12 mouse cellular contexts compared by ENCODE assay signal in genomic region chr12:32653096-32653495, GRCm38 (mm10).
A peak's percentile ranks its signal among the peaks of the same experiment; 100 is the strongest.
DNase-seq lines count a peak whose midpoint lies in the region; ATAC-seq and TF ChIP-seq lines count a peak whose summit lies in the region.
"Had no signal": no experiment of that assay in that cellular context is flagged by ENCODE, and none has a peak within 500 bp of the region (broad histone marks: within the 10 kb centered on the region; RNA-seq: fewer than 3 reads in every experiment).

No protein-coding gene starts in this region.

- no peaks in the 10 kb centered on the region for H3K36me3 ChIP-seq in kidney, postnatal 0 days (ENCODE audit: insufficient read depth, low read length)
- no peaks in the 10 kb centered on the region for H3K36me3 ChIP-seq in E14TG2a.4 (ENCODE audit: insufficient read depth, low read length)
- H3K36me3 ChIP-seq: heart, embryonic 10.5 days; kidney, embryonic 15.5 days; liver, embryonic 15.5 days had no signal

- no peaks in the 10 kb centered on the region for H3K9me3 ChIP-seq in kidney, postnatal 0 days (replicated peaks; ENCODE audit: low read length)
- H3K9me3 ChIP-seq in E14TG2a.4 (ENCODE audit: low read length): peaks cover 14% of the 10 kb centered on the region
- H3K9me3 ChIP-seq: heart, embryonic 10.5 days; kidney, embryonic 15.5 days; liver, embryonic 15.5 days had no signal

- WGBS in kidney, postnatal 0 days: 100% methylated on average over 1 of the region's 1 CpGs

- no peak for ATAC-seq in kidney, postnatal 0 days (replicated peaks; ENCODE audit: low FRiP score, low read depth)
- ATAC-seq in megakaryocyte-erythroid progenitor cell, adult 5-6 weeks (replicated peaks; ENCODE audit: low FRiP score, low TSS enrichment, poor library complexity, severe bottlenecking): 0 out of 2 replicates have a peak, but pooled peaks have one; percentile 26
- ATAC-seq: forebrain, embryonic 16.5 days had no signal

- no peak overlapping the region for H3K4me2 ChIP-seq in kidney, postnatal 0 days (ENCODE audit: low read length)
- H3K4me2 ChIP-seq: kidney, embryonic 15.5 days; liver, embryonic 15.5 days had no signal

- H3K27ac ChIP-seq in kidney, postnatal 0 days: no peak overlapping the region
- H3K27ac ChIP-seq: heart, embryonic 10.5 days; kidney, embryonic 15.5 days; liver, embryonic 15.5 days had no signal

- peak; percentile 17; the same call in 1 of the 2 replicates for TF ChIP-seq CTCF in kidney, postnatal 0 days (IDR thresholded peaks at IDR 0.05; ENCODE audit: low read depth)
- TF ChIP-seq CTCF in E14TG2a.4 (conservative IDR thresholded peaks at IDR 0.05; ENCODE audit: low read length): 0 out of 2 replicates have a peak, but pooled peaks have one; percentile 3

- no peaks in the 10 kb centered on the region for H3K27me3 ChIP-seq in kidney, postnatal 0 days (ENCODE audit: insufficient read depth, low read length)
- H3K27me3 ChIP-seq in E14TG2a.4 (ENCODE audit: insufficient read depth, low read length): no peaks in the 10 kb centered on the region
- H3K27me3 ChIP-seq: kidney, embryonic 15.5 days; liver, embryonic 15.5 days had no signal

- H3K4me1 ChIP-seq in kidney, postnatal 0 days (replicated peaks; ENCODE audit: insufficient read depth, low read length): no peaks in the 10 kb centered on the region
- no peaks in the 10 kb centered on the region for H3K4me1 ChIP-seq in E14TG2a.4 (replicated peaks; ENCODE audit: low read depth, low read length)
- H3K4me1 ChIP-seq: heart, embryonic 10.5 days; kidney, embryonic 15.5 days; liver, embryonic 15.5 days had no signal

- DNase-seq in kidney, postnatal 0 days (ENCODE audit: low spot score): no peak
- no peak for DNase-seq in kidney, postnatal 4 days
- peak; percentile 48 for DNase-seq in 416B (ENCODE audit: low read depth)
- no peak for DNase-seq in frontal cortex, postnatal 25 days (ENCODE audit: low spot score in 2 of 2)
- no peak for DNase-seq in left cerebral cortex, postnatal 14 days (ENCODE audit: low spot score in 2 of 2)
- DNase-seq: cerebellum, adult 8-10 months had no signal

- H3K4me3 ChIP-seq in kidney, postnatal 0 days (replicated peaks; ENCODE audit: low read depth, low read length): no peak overlapping the region
- H3K4me3 ChIP-seq in E14TG2a.4 (replicated peaks; ENCODE audit: low read length): no peak overlapping the region
- H3K4me3 ChIP-seq: heart, embryonic 10.5 days; kidney, embryonic 15.5 days; liver, embryonic 15.5 days had no signal

- no peak overlapping the region for H3K9ac ChIP-seq in kidney, postnatal 0 days (ENCODE audit: low read depth, low read length)
- H3K9ac ChIP-seq: kidney, embryonic 15.5 days; liver, embryonic 15.5 days had no signal

- intact Hi-C loops in left cerebral cortex, postnatal 14 days (cut with DNase I): no loop called here
